8 mouse cellular contexts compared by ENCODE assay signal in the genomic region with DNA sequence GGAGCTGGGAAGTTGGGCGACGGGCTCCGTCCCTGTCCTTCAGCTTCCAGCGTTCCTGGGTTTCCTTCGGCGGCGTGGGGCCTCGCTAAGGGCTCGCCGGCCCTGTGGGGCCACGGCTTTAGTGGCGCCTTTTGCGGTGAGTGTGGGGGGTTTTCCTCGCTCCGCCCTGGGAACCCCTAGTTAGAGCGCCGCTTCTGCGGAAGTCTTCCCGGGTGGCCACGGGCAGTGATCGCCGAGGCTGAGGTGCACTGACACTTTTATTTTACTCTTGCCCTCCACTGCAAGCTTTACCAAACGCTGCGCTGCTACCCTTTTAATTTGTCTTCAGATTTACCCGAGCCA. TPM values are rescaled to one million over a fixed set of nuclear protein-coding genes. Genes with fewer than 3 reads are reported as not detected.
DNase-seq lines count a peak whose midpoint lies in the region; ATAC-seq and TF ChIP-seq lines count a peak whose summit lies in the region.
"Not testable (repeated sequence)": the region's sequence is repeated elsewhere in the genome, so short reads cannot be mapped to it uniquely, and the experiment has no call there.

No protein-coding gene starts in this region.

- peak overlapping the region; percentile 62 to 64 for H3K4me3 ChIP-seq in MEL (ENCODE audit: control insufficient read depth in 1 of 2, insufficient read depth in 1 of 2, low read depth in 2 of 2, low read length in 2 of 2)
- H3K4me3 ChIP-seq in embryonic facial prominence, embryonic 15.5 days (replicated peaks) = peak overlapping the region; percentile 72
- peak overlapping the region; percentile 68 for H3K4me3 ChIP-seq in heart, embryonic 10.5 days
- H3K4me3 ChIP-seq in hindbrain, embryonic 16.5 days (ENCODE audit: low read length) = peak overlapping the region; percentile 57
- H3K4me3 ChIP-seq in limb, embryonic 11.5 days (ENCODE audit: low read depth, low read length) = peak overlapping the region; percentile 57
- H3K4me3 ChIP-seq in lung, embryonic 15.5 days = peak overlapping the region; percentile 82
- H3K4me3 ChIP-seq in testis, adult 2 months (ENCODE audit: control insufficient read depth, low read depth, low read length) = peak overlapping the region; percentile 97

- TF ChIP-seq CTCF in MEL (IDR thresholded peaks at IDR 0.05 in 2 of 3, conservative IDR thresholded peaks at IDR 0.05 in 1 of 3; ENCODE audit: control insufficient read depth in 1 of 3, insufficient read depth in 1 of 3, low read depth in 2 of 3, low read length in 3 of 3, poor library complexity in 1 of 3, severe bottlenecking in 1 of 3); testis, adult 2 months (IDR thresholded peaks at IDR 0.05; ENCODE audit: control insufficient read depth, insufficient read depth, insufficient replicate concordance, low read depth, low read length): not testable (repeated sequence)

- H3K27me3 ChIP-seq in MEL (ENCODE audit: control insufficient read depth in 1 of 2, insufficient read depth in 2 of 2, low read length in 2 of 2); embryonic facial prominence, embryonic 15.5 days; heart, embryonic 10.5 days (ENCODE audit: insufficient read depth, poor library complexity, severe bottlenecking); hindbrain, embryonic 16.5 days (replicated peaks; ENCODE audit: control insufficient read depth, insufficient read depth, low read length); limb, embryonic 11.5 days (ENCODE audit: control insufficient read depth, insufficient read depth, low read length); lung, embryonic 15.5 days; testis, adult 2 months (ENCODE audit: control insufficient read depth, insufficient read depth, low read length): not testable (repeated sequence)

- peak; percentile 43 for DNase-seq in MEL (ENCODE audit: low read depth, low spot score)
- not testable (repeated sequence) for DNase-seq in heart, embryonic 10.5 days (ENCODE audit: low spot score); limb, embryonic 11.5 days (ENCODE audit: low spot score)

- H3K9me3 ChIP-seq in MEL (replicated peaks; ENCODE audit: insufficient read depth, low read length); embryonic facial prominence, embryonic 15.5 days (replicated peaks); heart, embryonic 10.5 days; hindbrain, embryonic 16.5 days (ENCODE audit: control insufficient read depth, low read length); limb, embryonic 11.5 days (ENCODE audit: control insufficient read depth, low read length); lung, embryonic 15.5 days: not testable (repeated sequence)

- H3K9ac ChIP-seq in MEL (ENCODE audit: control insufficient read depth, low read depth, low read length, poor library complexity, severe bottlenecking) = peak overlapping the region; percentile 63
- H3K9ac ChIP-seq in embryonic facial prominence, embryonic 15.5 days = peak overlapping the region; percentile 71
- H3K9ac ChIP-seq in hindbrain, embryonic 16.5 days (ENCODE audit: low read depth, low read length) = peak overlapping the region; percentile 68
- H3K9ac ChIP-seq in limb, embryonic 11.5 days (ENCODE audit: low read length) = peak overlapping the region; percentile 52; the same call in 1 of the 2 replicates
- peak overlapping the region; percentile 83 for H3K9ac ChIP-seq in lung, embryonic 15.5 days

- ATAC-seq in embryonic facial prominence, embryonic 15.5 days (ENCODE audit: insufficient number of reproducible peaks, low FRiP score, low TSS enrichment, low read depth) = not testable (repeated sequence)
- peak; percentile 65 for ATAC-seq in hindbrain, embryonic 16.5 days
- peak; percentile 49; the same call in 1 of the 2 replicates for ATAC-seq in limb, embryonic 11.5 days (ENCODE audit: insufficient number of reproducible peaks, low FRiP score, low TSS enrichment, low read depth)
- peak; percentile 60 for ATAC-seq in lung, embryonic 15.5 days (ENCODE audit: borderline replicate concordance, extremely low read depth, low FRiP score, low TSS enrichment)
- ATAC-seq in monocyte, adult 5-6 weeks (replicated peaks; ENCODE audit: insufficient number of reproducible peaks, low FRiP score, low TSS enrichment, poor library complexity, severe bottlenecking) = peak; percentile 29

- not testable (repeated sequence) for TF ChIP-seq RAD21 in MEL (IDR thresholded peaks at IDR 0.05; ENCODE audit: low read depth, low read length)

- H3K79me2 ChIP-seq in MEL (ENCODE audit: control insufficient read depth, insufficient read depth, low read length, poor library complexity) = peaks cover 21% of the 10 kb centered on the region

- H3K36me3 ChIP-seq in MEL (ENCODE audit: control insufficient read depth in 1 of 2, insufficient read depth in 2 of 2, low read length in 2 of 2); embryonic facial prominence, embryonic 15.5 days; heart, embryonic 10.5 days; hindbrain, embryonic 16.5 days (ENCODE audit: control insufficient read depth, insufficient read depth, low read length); limb, embryonic 11.5 days (ENCODE audit: control insufficient read depth, insufficient read depth, low read length); lung, embryonic 15.5 days; testis, adult 2 months (ENCODE audit: control insufficient read depth, insufficient read depth, low read length): not testable (repeated sequence)

- not testable (repeated sequence) for TF ChIP-seq EP300 in MEL (IDR thresholded peaks at IDR 0.05; ENCODE audit: low read depth in 1 of 2, low read length in 2 of 2)

- under 1% methylated on average over 25 of the region's 25 CpGs for whole genome bisulfite sequencing in embryonic facial prominence, embryonic 15.5 days
- under 1% methylated on average over 25 of the region's 25 CpGs for WGBS in heart, embryonic 10.5 days
- 0% methylated on average over 23 of the region's 25 CpGs for WGBS in hindbrain, embryonic 16.5 days
- WGBS in limb, embryonic 11.5 days = under 1% methylated on average over 25 of the region's 25 CpGs
- 1% methylated on average over 25 of the region's 25 CpGs for WGBS in lung, embryonic 15.5 days

- H3K4me2 ChIP-seq in embryonic facial prominence, embryonic 15.5 days (replicated peaks) = peak overlapping the region; percentile 35
- peak overlapping the region; percentile 47 for H3K4me2 ChIP-seq in hindbrain, embryonic 16.5 days (ENCODE audit: low read length)
- peak overlapping the region; percentile 34; the same call in 1 of the 2 replicates for H3K4me2 ChIP-seq in limb, embryonic 11.5 days (ENCODE audit: low read depth, severe bottlenecking)
- H3K4me2 ChIP-seq in lung, embryonic 15.5 days = peak overlapping the region; percentile 47

- TF ChIP-seq POLR2A in MEL (IDR thresholded peaks at IDR 0.05; ENCODE audit: control insufficient read depth in 1 of 2, insufficient read depth in 1 of 2, low read depth in 1 of 2, low read length in 2 of 2, poor library complexity in 1 of 2); testis, adult 2 months (IDR thresholded peaks at IDR 0.05; ENCODE audit: control insufficient read depth, low read depth, low read length): not testable (repeated sequence)

- H3K27ac ChIP-seq in MEL (ENCODE audit: control insufficient read depth, low read depth, low read length) = peak overlapping the region; percentile 50; the same call in 1 of the 2 replicates
- H3K27ac ChIP-seq in embryonic facial prominence, embryonic 15.5 days (replicated peaks) = peak overlapping the region; percentile 93
- peak overlapping the region; percentile 88 for H3K27ac ChIP-seq in heart, embryonic 10.5 days
- peak overlapping the region; percentile 82 for H3K27ac ChIP-seq in hindbrain, embryonic 16.5 days (ENCODE audit: low read depth, low read length)
- H3K27ac ChIP-seq in limb, embryonic 11.5 days (replicated peaks; ENCODE audit: low read depth, low read length) = 0 out of 2 replicates have a peak overlapping the region, but pooled peaks have one; percentile 36
- H3K27ac ChIP-seq in lung, embryonic 15.5 days = peak overlapping the region; percentile 93
- H3K27ac ChIP-seq in testis, adult 2 months (ENCODE audit: control insufficient read depth, insufficient read depth, low read depth, low read length) = peak overlapping the region; percentile 97

- H3K4me1 ChIP-seq in MEL (ENCODE audit: control insufficient read depth in 1 of 2, insufficient read depth in 2 of 2, low read length in 2 of 2); embryonic facial prominence, embryonic 15.5 days; heart, embryonic 10.5 days; hindbrain, embryonic 16.5 days (ENCODE audit: control insufficient read depth, insufficient read depth, low read depth, low read length); limb, embryonic 11.5 days (ENCODE audit: control insufficient read depth, insufficient read depth, low read length); lung, embryonic 15.5 days; testis, adult 2 months (ENCODE audit: control insufficient read depth, insufficient read depth, low read length): not testable (repeated sequence)

RNA-seq across cellular contexts. Expression of a gene that starts 0.5 kb away (rescaled TPM):
- total RNA-seq in MEL (2012; rRNA removed) = 39.4 and 46.9 TPM in 2 replicates
- polyA plus RNA-seq in MEL (2012; ENCODE audit: insufficient read depth in 1 of 2, insufficient read length in 2 of 2, low read depth in 1 of 2, low replicate concordance in 2 of 2, missing spikeins in 1 of 2) = 100 to 1,000 TPM in 1 of 2 experiments, 10 to 100 TPM in 1; 54.7 to 405 TPM
- polyA plus RNA-seq in embryonic facial prominence, embryonic 15.5 days (2015; fragmentation: Nextera tagmentation; extraction: Ambion mirVana) = 165 and 177 TPM in 2 replicates
- 152 and 156 TPM in 2 replicates for polyA plus RNA-seq in heart, embryonic 10.5 days (2016; fragmentation: Nextera tagmentation; extraction: Ambion mirVana)
- polyA plus RNA-seq in hindbrain, embryonic 16.5 days (2015; fragmentation: Nextera tagmentation; extraction: Ambion mirVana) = 186 and 190 TPM in 2 replicates
- polyA plus RNA-seq in limb, embryonic 11.5 days (2014; fragmentation: Nextera tagmentation; extraction: Ambion mirVana) = 165 and 174 TPM in 2 replicates
- polyA plus RNA-seq in lung, embryonic 15.5 days (2015; fragmentation: Nextera tagmentation; extraction: Ambion mirVana) = 165 and 178 TPM in 2 replicates
- total RNA-seq in monocyte, adult 5-6 weeks (2017) = 208 to 299 TPM (median 258 TPM) in 3 replicates
- polyA plus RNA-seq in testis, adult 2 months (2012; rRNA removed) = 19.5 and 20.1 TPM in 2 replicates

RNA-seq across cellular contexts. Expression of a gene that starts 0.7 kb away (rescaled TPM):
- 16.9 and 18.3 TPM in 2 replicates for total RNA-seq in MEL (2012; rRNA removed)
- polyA plus RNA-seq in MEL (2012; ENCODE audit: insufficient read depth in 1 of 2, insufficient read length in 2 of 2, low read depth in 1 of 2, low replicate concordance in 2 of 2, missing spikeins in 1 of 2) = 10 to 100 TPM in 1 of 2 experiments, not detected in 1; 14.6 TPM
- 31.9 and 34.6 TPM in 2 replicates for polyA plus RNA-seq in embryonic facial prominence, embryonic 15.5 days (2015; fragmentation: Nextera tagmentation; extraction: Ambion mirVana)
- polyA plus RNA-seq in heart, embryonic 10.5 days (2016; fragmentation: Nextera tagmentation; extraction: Ambion mirVana) = 30.8 and 39.8 TPM in 2 replicates
- polyA plus RNA-seq in hindbrain, embryonic 16.5 days (2015; fragmentation: Nextera tagmentation; extraction: Ambion mirVana) = 31.9 and 33.0 TPM in 2 replicates
- polyA plus RNA-seq in limb, embryonic 11.5 days (2014; fragmentation: Nextera tagmentation; extraction: Ambion mirVana) = 40.8 and 41.6 TPM in 2 replicates
- 37.7 and 39.5 TPM in 2 replicates for polyA plus RNA-seq in lung, embryonic 15.5 days (2015; fragmentation: Nextera tagmentation; extraction: Ambion mirVana)
- total RNA-seq in monocyte, adult 5-6 weeks (2017) = 6.3 to 10.3 TPM (median 9.5 TPM) in 3 replicates
- polyA plus RNA-seq in testis, adult 2 months (2012; rRNA removed) = 6.9 and 8.6 TPM in 2 replicates

RNA-seq across cellular contexts. Expression of a gene that starts 43.7 kb away (rescaled TPM):
- 6.0 and 6.4 TPM in 2 replicates for total RNA-seq in MEL (2012; rRNA removed)
- polyA plus RNA-seq in MEL (2012; ENCODE audit: insufficient read depth in 1 of 2, insufficient read length in 2 of 2, low read depth in 1 of 2, low replicate concordance in 2 of 2, missing spikeins in 1 of 2) = not detected
- polyA plus RNA-seq in embryonic facial prominence, embryonic 15.5 days (2015; fragmentation: Nextera tagmentation; extraction: Ambion mirVana) = 29.9 and 33.0 TPM in 2 replicates
- 15.1 and 17.2 TPM in 2 replicates for polyA plus RNA-seq in heart, embryonic 10.5 days (2016; fragmentation: Nextera tagmentation; extraction: Ambion mirVana)
- 74.3 and 84.4 TPM in 2 replicates for polyA plus RNA-seq in hindbrain, embryonic 16.5 days (2015; fragmentation: Nextera tagmentation; extraction: Ambion mirVana)
- polyA plus RNA-seq in limb, embryonic 11.5 days (2014; fragmentation: Nextera tagmentation; extraction: Ambion mirVana) = 11.3 and 13.0 TPM in 2 replicates
- 17.2 and 26.4 TPM in 2 replicates for polyA plus RNA-seq in lung, embryonic 15.5 days (2015; fragmentation: Nextera tagmentation; extraction: Ambion mirVana)
- total RNA-seq in monocyte, adult 5-6 weeks (2017) = 1.7 to 40.6 TPM (median 32.3 TPM) in 3 replicates
- polyA plus RNA-seq in testis, adult 2 months (2012; rRNA removed) = 29.4 and 39.8 TPM in 2 replicates

Comparison
In these comparisons a context has a peak if more than half of its experiments do, and no peak if none do; other contexts are left out.
1. H3K27ac ChIP-seq: peak in every context shown above with its lines; median percentile 97 in testis, adult 2 months; 93 in embryonic facial prominence, embryonic 15.5 days; 93 in lung, embryonic 15.5 days; 88 in heart, embryonic 10.5 days; 82 in hindbrain, embryonic 16.5 days; 50 in MEL; 36 in limb, embryonic 11.5 days.
2. RNA of a gene that starts 43.7 kb away (polyA plus RNA-seq): 74.3 to 84.4 TPM in hindbrain, embryonic 16.5 days, 29.9 to 33.0 TPM in embryonic facial prominence, embryonic 15.5 days, 29.4 to 39.8 TPM in testis, adult 2 months, 17.2 to 26.4 TPM in lung, embryonic 15.5 days, 15.1 to 17.2 TPM in heart, embryonic 10.5 days and 11.3 to 13.0 TPM in limb, embryonic 11.5 days; not detected in MEL; every median in the first group is over 10 times any median in the second.
3. Peak in every context shown above with its lines, with median percentiles within 50 percentile points of each other: H3K4me3 ChIP-seq, H3K9ac ChIP-seq and H3K4me2 ChIP-seq.